Mouse (Mus musculus) cerebellum, adult 2 months (tissue): ENCODE measurements at regions not wholly inside any gene's neighbourhood (a gene's known extent, or its start where the extent isn't known, plus 50 kb on each side); places are given as distances from the start of the nearest gene placed in this dataset.

Source experiments
- CTCF ChIP-seq: fragments of 200-500 bp; IDR thresholded peaks from 2 replicates; pipeline ENCODE4 v1.5.1; 2011; ENCODE audit warnings: low read depth, mild to moderate bottlenecking, control low read depth, low read length, moderate library complexity, borderline replicate concordance; ENCODE audit not compliant: insufficient read depth
- POLR2A ChIP-seq: fragments of 200-500 bp; IDR thresholded peaks from 2 replicates; pipeline ENCODE4 v1.6.1; 2011; ENCODE audit warnings: low read length, control low read depth, borderline replicate concordance; ENCODE audit not compliant: insufficient read depth

GRCm38 (mm10) chr3:41492031-41492726, 63.4 kb upstream of the Jade1 start:
- no peak for TF ChIP-seq POLR2A
- TF ChIP-seq CTCF = no peak
